Mouse (Mus musculus): ENCODE measurements around the gene Erich4.
"Not testable (repeated sequence)": the region's sequence is repeated elsewhere in the genome, so short reads cannot be mapped to it uniquely, and the experiment has no call there.

Gene Erich4

DNA sequence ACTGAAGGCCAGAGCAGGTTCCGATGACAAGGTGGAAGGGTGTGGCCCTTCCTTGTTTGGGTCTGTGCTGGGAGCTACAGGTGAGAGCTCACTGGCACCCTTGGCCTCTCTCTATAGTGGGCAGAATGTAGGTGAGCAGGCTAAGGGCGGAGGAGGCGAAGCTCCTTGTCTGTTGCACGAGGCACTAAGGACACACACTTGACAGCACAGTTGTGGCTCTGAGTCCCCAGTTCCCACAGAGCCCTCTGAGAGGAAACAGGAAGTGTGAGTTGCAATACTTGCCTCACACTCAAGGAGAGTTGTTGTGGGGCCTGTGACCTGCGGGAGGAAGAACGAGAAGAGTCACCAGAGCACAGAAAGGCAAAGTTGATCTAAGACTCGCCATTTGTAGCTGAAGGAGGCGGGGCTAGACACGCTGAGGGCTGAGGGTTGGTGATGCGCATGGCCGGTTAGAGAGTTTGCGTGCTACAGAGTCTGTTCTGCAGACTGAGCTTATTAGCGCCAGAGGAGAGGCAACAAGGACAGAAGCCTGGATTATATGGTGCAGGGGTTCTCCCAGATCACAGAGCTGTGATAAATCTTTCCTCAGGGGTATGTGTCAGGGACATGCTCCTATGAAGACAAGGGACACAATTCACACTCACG lies 38.8 kb downstream of the Erich4 start:
- not testable (repeated sequence) for DNase-seq (ENCODE audit: low read depth, low spot score)

DNA sequence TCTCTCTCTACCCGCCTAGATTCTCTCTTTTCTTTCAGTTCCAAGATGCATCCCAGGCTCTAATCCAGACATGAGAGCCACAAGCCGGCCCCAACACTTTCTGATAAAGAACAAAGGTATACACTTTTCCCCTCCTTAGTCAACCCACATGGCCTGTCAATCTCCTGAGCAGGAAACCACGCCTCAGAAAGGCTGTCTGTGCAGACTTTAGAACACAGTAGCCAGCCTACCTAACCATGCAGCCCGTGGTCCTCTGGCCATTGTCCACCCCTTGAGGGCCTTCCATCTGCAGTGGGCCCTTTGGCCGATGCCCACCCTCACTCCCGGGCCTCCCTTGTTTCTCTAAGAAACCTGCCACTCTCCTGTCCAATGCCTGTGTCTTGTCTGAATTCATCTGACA lies 39.4 kb downstream of the Erich4 start:
- DNase-seq (ENCODE audit: low read depth, low spot score): not testable (repeated sequence)

DNA sequence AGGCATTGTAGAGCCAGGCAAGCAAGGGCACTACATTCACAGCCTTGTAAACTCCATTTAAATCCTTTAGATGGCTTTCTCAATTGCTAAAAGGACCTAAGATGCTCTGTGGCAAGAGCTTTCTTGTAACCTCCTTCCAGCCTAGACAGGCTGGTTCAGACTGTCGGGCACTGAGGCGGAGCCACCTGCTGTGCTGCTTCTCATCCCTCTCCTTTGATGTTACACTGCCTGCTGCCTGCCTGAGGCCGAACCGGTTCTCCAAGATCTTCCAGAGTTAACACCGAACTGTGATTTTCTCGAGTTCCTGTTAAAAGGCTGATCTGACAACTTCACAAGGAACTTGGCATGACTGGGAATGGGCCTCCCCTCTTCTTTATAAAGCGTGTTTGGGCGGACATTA lies 39.8 kb downstream of the Erich4 start:
- DNase-seq (ENCODE audit: low read depth, low spot score): no peak

DNA sequence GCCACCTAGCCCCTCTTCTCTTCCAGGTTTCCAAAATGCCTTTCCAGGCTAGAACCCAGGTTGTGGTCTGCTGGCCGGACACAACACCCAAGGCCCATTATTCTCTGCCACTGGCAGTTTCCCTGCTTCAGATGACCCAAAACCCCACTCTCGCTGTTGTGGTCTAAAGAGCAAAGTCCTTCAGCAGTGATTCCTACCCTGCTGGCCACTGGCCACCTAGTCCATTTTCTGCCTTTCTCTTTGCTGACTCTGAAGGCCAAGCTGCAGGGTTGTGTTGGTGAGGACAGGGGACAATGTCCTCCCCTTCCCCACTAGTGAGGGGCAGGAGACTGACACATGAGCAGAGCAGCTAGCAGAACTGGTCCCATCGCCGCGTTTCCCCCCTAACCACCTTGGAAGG lies 40.6 kb downstream of the Erich4 start:
- no peak for DNase-seq (ENCODE audit: low read depth, low spot score)

DNA sequence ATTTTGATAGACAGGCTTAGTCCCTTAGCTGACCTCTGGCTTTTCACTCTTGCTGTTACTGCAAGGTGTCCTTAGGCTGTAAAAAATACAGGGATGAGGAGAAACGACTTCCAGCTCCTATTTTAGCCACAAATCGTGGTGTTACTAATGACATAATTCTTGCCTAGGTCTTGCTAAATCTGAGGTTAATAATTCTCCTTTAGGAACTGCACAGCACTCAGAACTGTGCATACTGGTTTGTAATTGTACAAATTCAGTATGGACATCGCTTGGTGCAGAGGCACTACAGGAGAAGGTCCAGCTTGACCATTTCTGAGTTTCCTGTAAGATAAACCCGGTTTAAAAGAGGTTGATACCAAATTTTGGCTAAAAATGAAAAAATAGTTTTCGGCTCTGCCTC lies 41.9 kb downstream of the Erich4 start:
- DNase-seq (ENCODE audit: low read depth, low spot score): not testable (repeated sequence)

DNA sequence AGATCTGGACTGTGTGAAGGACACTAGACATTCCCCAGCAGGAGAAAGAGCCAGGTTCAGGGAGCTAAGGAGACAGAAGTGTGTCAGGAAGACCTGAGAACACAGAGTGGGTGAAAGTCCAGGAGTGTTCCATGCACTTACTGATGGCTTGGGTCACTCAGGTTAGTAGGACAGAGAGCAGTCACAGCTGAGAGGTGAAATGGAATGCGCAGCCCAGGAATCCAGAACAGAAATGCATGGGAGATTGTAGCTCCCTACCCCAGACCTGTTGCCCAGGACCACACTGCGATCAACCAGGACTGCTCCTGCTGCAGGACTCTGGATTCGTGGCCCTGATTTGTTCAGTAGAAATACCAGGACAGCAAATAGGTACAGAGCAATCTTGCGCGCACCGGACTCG lies 47.0 kb downstream of the Erich4 start:
- no peak for DNase-seq (ENCODE audit: low read depth, low spot score)

All from retina, postnatal 7 days (tissue).